Mouse (Mus musculus) lung, postnatal 0 days (tissue): ENCODE measurements around the gene Gm44502.

ENCODE experiments used
- CTCF ChIP-seq: IDR thresholded peaks from 2 replicates; pipeline ENCODE4 v1.5.1; 2016; ENCODE audit warnings: antibody characterized with exemption, mild to moderate bottlenecking
- EP300 ChIP-seq: IDR thresholded peaks from 2 replicates; pipeline ENCODE4 v1.6.1; 2016; ENCODE audit warnings: antibody characterized with exemption, mild to moderate bottlenecking, control low read depth

- TF ChIP-seq CTCF, result no peak
- TF ChIP-seq EP300, result no peak
Observed at GRCm38 (mm10) chr15:89390081-89390480, 39.4 kb downstream of the Gm44502 start.
